Mouse (Mus musculus): ENCODE data around the gene Rreb1. TPM values are rescaled to one million over a fixed set of nuclear protein-coding genes. Genes with fewer than 3 reads are reported as not detected.
A peak's percentile ranks its signal among the peaks of the same experiment; 100 is the strongest.

The Rreb1 gene
- polyA plus RNA-seq, 1 experiment from 2014 or later, result 6.1 TPM

GRCm38 (mm10) chr13:37934075-37934474, 155.9 kb downstream of the Rreb1 start:
- Histone ChIP-seq H3K27me3 (no peaks in the 10 kb centered on the region), H3K9me3 (replicated peaks) (no peaks in the 10 kb centered on the region), H3K4me1 (peaks cover 5% of the 10 kb centered on the region), H3K27ac (no peak overlapping the region), H3K4me2 (replicated peaks) (no peak overlapping the region), H3K9ac (no peak overlapping the region), H3K36me3 (peaks cover 27% of the 10 kb centered on the region), H3K4me3 (no peak overlapping the region)
- no peak for ATAC-seq (ENCODE audit: low FRiP score)
- WGBS, result 80% methylated on average over 4 of the region's 4 CpGs

DNA sequence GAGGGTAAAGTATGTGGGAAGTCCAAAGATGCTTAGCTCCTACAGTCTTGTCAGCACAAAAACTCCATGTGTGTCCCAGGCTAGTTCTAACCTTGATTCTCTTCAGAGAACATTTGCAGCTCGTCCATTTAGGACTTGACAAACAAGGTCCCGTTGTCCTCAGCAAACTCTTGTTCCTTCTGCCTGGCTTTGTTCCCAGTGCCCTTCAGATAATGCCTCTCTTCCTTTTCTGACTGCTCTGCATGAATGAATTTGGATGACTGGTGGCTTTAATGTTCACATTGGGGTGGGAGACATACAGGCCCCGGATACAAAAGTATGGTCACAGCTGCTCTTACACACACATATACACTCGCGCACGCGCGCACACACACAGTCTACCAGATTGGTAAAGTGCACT, 156.7 kb downstream of the Rreb1 start:
- Histone ChIP-seq H3K4me2 (replicated peaks) (no peak overlapping the region), H3K9me3 (replicated peaks) (no peaks in the 10 kb centered on the region), H3K36me3 (peaks cover 23% of the 10 kb centered on the region), H3K4me1 (peaks cover 5% of the 10 kb centered on the region), H3K4me3 (no peak overlapping the region), H3K27ac (no peak overlapping the region), H3K9ac (no peak overlapping the region), H3K27me3 (no peaks in the 10 kb centered on the region)
- WGBS, result 81% methylated on average over 8 of the region's 8 CpGs
- no peak for ATAC-seq (ENCODE audit: low FRiP score)

GRCm38 (mm10) chr13:37936351-37936750, 158.2 kb downstream of the Rreb1 start:
- no peak overlapping the region for H3K4me2 ChIP-seq (replicated peaks)
- H3K27me3 ChIP-seq, result no peaks in the 10 kb centered on the region
- H3K9me3 ChIP-seq (replicated peaks), result no peaks in the 10 kb centered on the region
- peaks cover 3% of the 10 kb centered on the region for H3K4me1 ChIP-seq
- H3K9ac ChIP-seq, result no peak overlapping the region
- WGBS, result 83% methylated on average over 3 of the region's 3 CpGs
- no peak overlapping the region for H3K4me3 ChIP-seq
- H3K27ac ChIP-seq, result no peak overlapping the region
- no peak for ATAC-seq (ENCODE audit: low FRiP score)
- peaks cover 11% of the 10 kb centered on the region; the same call in 1 of the 2 replicates for H3K36me3 ChIP-seq

DNA sequence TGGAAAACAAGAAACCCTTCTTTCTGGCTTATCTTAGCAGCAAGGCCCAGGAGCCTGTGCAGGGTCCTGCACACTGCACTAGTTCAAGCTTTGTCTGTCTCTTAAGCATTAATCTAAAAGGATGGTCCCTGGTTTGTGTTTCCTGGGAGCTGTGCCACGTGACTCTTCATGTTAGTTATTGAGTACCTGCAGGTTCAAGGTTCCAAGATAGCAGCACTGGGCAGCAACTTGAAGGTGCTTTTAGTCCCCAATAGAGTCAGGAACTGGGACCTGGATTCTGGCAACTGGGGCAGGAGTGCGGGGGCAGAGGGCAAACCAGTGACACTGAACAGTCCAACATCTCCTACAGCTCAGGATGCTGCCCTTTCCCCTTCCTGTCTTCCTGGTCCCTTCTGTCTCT, 162.0 kb downstream of the Rreb1 start:
- WGBS, result 89% methylated on average over 2 of the region's 2 CpGs
- H3K4me3 ChIP-seq, result no peak overlapping the region
- H3K27ac ChIP-seq, result no peak overlapping the region
- no peaks in the 10 kb centered on the region for H3K4me1 ChIP-seq
- no peaks in the 10 kb centered on the region for H3K27me3 ChIP-seq
- no peak overlapping the region for H3K4me2 ChIP-seq (replicated peaks)
- H3K36me3 ChIP-seq, result peaks cover 4% of the 10 kb centered on the region; the same call in 1 of the 2 replicates
- H3K9ac ChIP-seq, result no peak overlapping the region
- ATAC-seq (ENCODE audit: low FRiP score), result no peak
- H3K9me3 ChIP-seq (replicated peaks), result no peaks in the 10 kb centered on the region

GRCm38 (mm10) chr13:37940649-37941048, 162.4 kb downstream of the Rreb1 start:
- 57% methylated on average over 5 of the region's 5 CpGs for WGBS
- H3K4me1 ChIP-seq, result no peaks in the 10 kb centered on the region
- H3K36me3 ChIP-seq, result peaks cover 4% of the 10 kb centered on the region; the same call in 1 of the 2 replicates
- no peak overlapping the region for H3K9ac ChIP-seq
- no peaks in the 10 kb centered on the region for H3K27me3 ChIP-seq
- no peak for ATAC-seq (ENCODE audit: low FRiP score)
- H3K4me3 ChIP-seq, result no peak overlapping the region
- no peak overlapping the region for H3K27ac ChIP-seq
- H3K9me3 ChIP-seq (replicated peaks), result no peaks in the 10 kb centered on the region
- no peak overlapping the region for H3K4me2 ChIP-seq (replicated peaks)

GRCm38 (mm10) chr13:37941138-37941645, 163.0 kb downstream of the Rreb1 start:
- Histone ChIP-seq H3K4me3 (no peak overlapping the region), H3K36me3 (peaks cover 4% of the 10 kb centered on the region; the same call in 1 of the 2 replicates), H3K27ac (no peak overlapping the region), H3K4me2 (replicated peaks) (no peak overlapping the region), H3K9me3 (replicated peaks) (no peaks in the 10 kb centered on the region), H3K27me3 (no peaks in the 10 kb centered on the region), H3K4me1 (no peaks in the 10 kb centered on the region), H3K9ac (no peak overlapping the region)
- 82% methylated on average over 5 of the region's 5 CpGs for WGBS
- ATAC-seq (ENCODE audit: low FRiP score), result no peak

GRCm38 (mm10) chr13:37941950-37942886, 164.0 kb downstream of the Rreb1 start:
- ATAC-seq (ENCODE audit: low FRiP score), result no peak
- Histone ChIP-seq H3K27ac (no peak overlapping the region), H3K27me3 (no peaks in the 10 kb centered on the region), H3K9ac (no peak overlapping the region), H3K4me2 (replicated peaks) (no peak overlapping the region), H3K9me3 (replicated peaks) (no peaks in the 10 kb centered on the region), H3K4me3 (no peak overlapping the region), H3K4me1 (no peaks in the 10 kb centered on the region), H3K36me3 (no peaks in the 10 kb centered on the region)
- WGBS, result 73% methylated on average over 17 of the region's 17 CpGs

GRCm38 (mm10) chr13:37942887-37943331, 164.7 kb downstream of the Rreb1 start:
- Histone ChIP-seq H3K9me3 (replicated peaks) (no peaks in the 10 kb centered on the region), H3K36me3 (no peaks in the 10 kb centered on the region), H3K27me3 (no peaks in the 10 kb centered on the region), H3K4me1 (no peaks in the 10 kb centered on the region), H3K4me2 (replicated peaks) (no peak overlapping the region), H3K9ac (no peak overlapping the region), H3K4me3 (no peak overlapping the region), H3K27ac (no peak overlapping the region)
- 71% methylated on average over 4 of the region's 4 CpGs for WGBS
- ATAC-seq (ENCODE audit: low FRiP score), result no peak

GRCm38 (mm10) chr13:37943466-37943865, 165.3 kb downstream of the Rreb1 start:
- WGBS, result 92% methylated on average over 3 of the region's 3 CpGs
- H3K9me3 ChIP-seq (replicated peaks), result no peaks in the 10 kb centered on the region
- no peak overlapping the region for H3K9ac ChIP-seq
- H3K4me2 ChIP-seq (replicated peaks), result no peak overlapping the region
- no peak for ATAC-seq (ENCODE audit: low FRiP score)
- H3K27ac ChIP-seq, result no peak overlapping the region
- H3K4me1 ChIP-seq, result no peaks in the 10 kb centered on the region
- H3K36me3 ChIP-seq, result no peaks in the 10 kb centered on the region
- no peaks in the 10 kb centered on the region for H3K27me3 ChIP-seq
- H3K4me3 ChIP-seq, result no peak overlapping the region

GRCm38 (mm10) chr13:37944306-37944705, 166.1 kb downstream of the Rreb1 start:
- WGBS, result 87% methylated on average over 1 of the region's 1 CpGs
- no peak overlapping the region for H3K9ac ChIP-seq
- no peak for ATAC-seq (ENCODE audit: low FRiP score)
- peaks cover 1% of the 10 kb centered on the region for H3K36me3 ChIP-seq
- no peak overlapping the region for H3K4me2 ChIP-seq (replicated peaks)
- no peaks in the 10 kb centered on the region for H3K9me3 ChIP-seq (replicated peaks)
- H3K27me3 ChIP-seq, result no peaks in the 10 kb centered on the region
- no peaks in the 10 kb centered on the region; the same call in 1 of the 2 replicates for H3K4me1 ChIP-seq
- H3K27ac ChIP-seq, result no peak overlapping the region
- no peak overlapping the region for H3K4me3 ChIP-seq

- Histone ChIP-seq H3K27me3 (no peaks in the 10 kb centered on the region), H3K9ac (no peak overlapping the region), H3K4me1 (no peaks in the 10 kb centered on the region; the same call in 1 of the 2 replicates), H3K27ac (no peak overlapping the region), H3K4me2 (replicated peaks) (no peak overlapping the region), H3K9me3 (replicated peaks) (no peaks in the 10 kb centered on the region), H3K4me3 (no peak overlapping the region), H3K36me3 (peaks cover 7% of the 10 kb centered on the region)
- no peak for ATAC-seq (ENCODE audit: low FRiP score)
- 79% methylated on average over 8 of the region's 8 CpGs for WGBS
Observed at GRCm38 (mm10) chr13:37945392-37945791, 167.2 kb downstream of the Rreb1 start.

DNA sequence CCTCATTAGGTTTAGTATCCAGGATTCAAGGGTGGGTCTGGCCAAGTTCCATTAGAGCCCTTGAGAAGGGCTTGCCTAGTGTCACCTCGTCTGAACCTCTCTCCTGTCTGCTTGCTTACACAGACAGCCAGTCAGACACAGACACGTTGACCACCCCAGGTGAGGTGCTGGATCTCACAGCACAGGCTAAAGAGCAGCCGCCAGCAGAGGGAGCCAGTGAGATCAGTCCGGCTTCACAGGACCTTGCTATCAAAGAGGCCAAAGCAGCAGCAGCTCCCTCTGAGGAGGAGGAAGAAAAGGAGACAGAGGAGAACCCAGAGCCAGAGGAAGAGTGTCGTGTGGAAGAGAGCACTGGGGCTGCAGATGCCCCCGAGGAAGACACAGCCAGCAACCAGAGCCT, 168.5 kb downstream of the Rreb1 start:
- ATAC-seq (ENCODE audit: low FRiP score), result peak; percentile 42; the same call in 1 of the 2 replicates
- H3K4me1 ChIP-seq, result no peaks in the 10 kb centered on the region; the same call in 1 of the 2 replicates
- H3K9me3 ChIP-seq (replicated peaks), result no peaks in the 10 kb centered on the region
- H3K36me3 ChIP-seq, result peaks cover 7% of the 10 kb centered on the region
- no peak overlapping the region for H3K4me2 ChIP-seq (replicated peaks)
- WGBS, result 21% methylated on average over 6 of the region's 6 CpGs
- H3K4me3 ChIP-seq, result no peak overlapping the region
- no peaks in the 10 kb centered on the region for H3K27me3 ChIP-seq
- no peak overlapping the region for H3K27ac ChIP-seq
- H3K9ac ChIP-seq, result no peak overlapping the region
